Comparison of ENCODE assay signal across 12 mouse cellular contexts in genomic region chr9:40964418-40964714, GRCm38 (mm10). TPM values are rescaled to one million over a fixed set of nuclear protein-coding genes. Genes with fewer than 3 reads are reported as not detected.
DNase-seq lines count a peak whose midpoint lies in the region; ATAC-seq lines count a peak whose summit lies in the region.
"Had no signal": no experiment of that assay in that cellular context is flagged by ENCODE, and none has a peak within 500 bp of the region (broad histone marks: within the 10 kb centered on the region; RNA-seq: fewer than 3 reads in every experiment).

No protein-coding gene starts in this region.

- 16% methylated on average over 7 of the region's 7 CpGs for WGBS in kidney, embryonic 14.5 days
- WGBS in embryonic facial prominence, embryonic 13.5 days = 14% methylated on average over 7 of the region's 7 CpGs
- 31% methylated on average over 7 of the region's 7 CpGs for WGBS in intestine, embryonic 15.5 days
- WGBS in neural tube, embryonic 12.5 days = 19% methylated on average over 7 of the region's 7 CpGs

- DNase-seq in kidney, adult 18-20 months = no peak
- no peak for DNase-seq in thymus, postnatal 10 days (ENCODE audit: low spot score in 2 of 2)
- DNase-seq in adrenal gland, postnatal 25 days = no peak
- no peak for DNase-seq in layer of hippocampus, adult 9-10 months (ENCODE audit: low spot score)
- DNase-seq: gastrocnemius, adult 2 months; lung, postnatal 14 days; right cerebral cortex, adult 18-20 months had no signal

- H3K4me3 ChIP-seq in kidney, embryonic 14.5 days (ENCODE audit: low read length) = peak overlapping the region; percentile 40
- peak overlapping the region; percentile 48 for H3K4me3 ChIP-seq in embryonic facial prominence, embryonic 13.5 days
- H3K4me3 ChIP-seq in intestine, embryonic 15.5 days (replicated peaks) = no peak overlapping the region
- H3K4me3 ChIP-seq in neural tube, embryonic 12.5 days = peak overlapping the region; percentile 51

- no peak overlapping the region for H3K27ac ChIP-seq in kidney, embryonic 14.5 days (ENCODE audit: low read depth, low read length)
- no peak overlapping the region for H3K27ac ChIP-seq in embryonic facial prominence, embryonic 13.5 days
- H3K27ac ChIP-seq in intestine, embryonic 15.5 days = no peak overlapping the region
- H3K27ac ChIP-seq in neural tube, embryonic 12.5 days = no peak overlapping the region
- H3K27ac ChIP-seq: gastrocnemius, adult 2 months had no signal

- H3K4me1 ChIP-seq in kidney, embryonic 14.5 days (ENCODE audit: control insufficient read depth, insufficient read depth, low read length) = 0 out of 2 replicates have a peak, but pooled peaks cover 4% of the 10 kb centered on the region
- H3K4me1 ChIP-seq in embryonic facial prominence, embryonic 13.5 days = peaks cover 12% of the 10 kb centered on the region
- H3K4me1 ChIP-seq in intestine, embryonic 15.5 days (replicated peaks) = peaks cover 9% of the 10 kb centered on the region
- H3K4me1 ChIP-seq in neural tube, embryonic 12.5 days = peaks cover 10% of the 10 kb centered on the region

- peaks cover 31% of the 10 kb centered on the region for H3K27me3 ChIP-seq in kidney, embryonic 14.5 days (ENCODE audit: control insufficient read depth, insufficient read depth, low read length)
- peaks cover 50% of the 10 kb centered on the region for H3K27me3 ChIP-seq in embryonic facial prominence, embryonic 13.5 days
- peaks cover 24% of the 10 kb centered on the region for H3K27me3 ChIP-seq in intestine, embryonic 15.5 days (replicated peaks)
- peaks cover 38% of the 10 kb centered on the region for H3K27me3 ChIP-seq in neural tube, embryonic 12.5 days (replicated peaks)

- H3K4me2 ChIP-seq in kidney, embryonic 14.5 days (replicated peaks; ENCODE audit: low read depth, low read length) = peak overlapping the region; percentile 86
- H3K4me2 ChIP-seq in embryonic facial prominence, embryonic 13.5 days = peak overlapping the region; percentile 94
- H3K4me2 ChIP-seq in intestine, embryonic 15.5 days (replicated peaks) = peak overlapping the region; percentile 79
- H3K4me2 ChIP-seq in neural tube, embryonic 12.5 days (replicated peaks) = peak overlapping the region; percentile 97

- H3K36me3 ChIP-seq in kidney, embryonic 14.5 days (ENCODE audit: control insufficient read depth, insufficient read depth, low read length) = no peaks in the 10 kb centered on the region
- no peaks in the 10 kb centered on the region for H3K36me3 ChIP-seq in embryonic facial prominence, embryonic 13.5 days
- H3K36me3 ChIP-seq in intestine, embryonic 15.5 days = no peaks in the 10 kb centered on the region
- H3K36me3 ChIP-seq in neural tube, embryonic 12.5 days = no peaks in the 10 kb centered on the region
- H3K36me3 ChIP-seq: G1E had no signal

- H3K9ac ChIP-seq in kidney, embryonic 14.5 days (ENCODE audit: low read depth, low read length) = peak overlapping the region; percentile 55; the same call in 1 of the 2 replicates
- H3K9ac ChIP-seq in embryonic facial prominence, embryonic 13.5 days = no peak overlapping the region
- H3K9ac ChIP-seq in intestine, embryonic 15.5 days = no peak overlapping the region
- H3K9ac ChIP-seq in neural tube, embryonic 12.5 days = no peak overlapping the region

- no peaks in the 10 kb centered on the region for H3K9me3 ChIP-seq in kidney, embryonic 14.5 days (ENCODE audit: control insufficient read depth, low read length)
- H3K9me3 ChIP-seq in embryonic facial prominence, embryonic 13.5 days = no peaks in the 10 kb centered on the region
- no peaks in the 10 kb centered on the region for H3K9me3 ChIP-seq in intestine, embryonic 15.5 days
- H3K9me3 ChIP-seq in neural tube, embryonic 12.5 days = no peaks in the 10 kb centered on the region
- H3K9me3 ChIP-seq: G1E had no signal

- no peak for ATAC-seq in kidney, embryonic 14.5 days (ENCODE audit: low FRiP score, low TSS enrichment)
- no peak for ATAC-seq in embryonic facial prominence, embryonic 13.5 days (ENCODE audit: insufficient number of reproducible peaks, insufficient read depth, low FRiP score, low TSS enrichment, low read depth)
- no peak for ATAC-seq in intestine, embryonic 15.5 days
- ATAC-seq in neural tube, embryonic 12.5 days (ENCODE audit: low FRiP score, low read depth) = no peak

RNA-seq across cellular contexts. Expression of gene Jhy, which starts 0.4 kb away (rescaled TPM):
- polyA plus RNA-seq in kidney, embryonic 14.5 days (2014; fragmentation: Nextera tagmentation; extraction: Ambion mirVana) = 0.34 and 0.60 TPM in 2 replicates
- polyA plus RNA-seq in embryonic facial prominence, embryonic 13.5 days (2015; fragmentation: Nextera tagmentation; extraction: Ambion mirVana) = 0.14 TPM in 1 of 2 replicates, not detected in the other
- polyA plus RNA-seq in intestine, embryonic 15.5 days (2015; fragmentation: Nextera tagmentation; extraction: Ambion mirVana) = 0.08 TPM in 1 of 2 replicates, not detected in the other
- polyA plus RNA-seq in neural tube, embryonic 12.5 days (2016; fragmentation: Nextera tagmentation; extraction: Ambion mirVana) = 0.98 and 1.1 TPM in 2 replicates
- total RNA-seq in adrenal gland, postnatal 25 days (2021) = 0.18 TPM in 1 of 2 replicates, not detected in the other
- total RNA-seq: gastrocnemius, adult 2 months had no signal
- polyA plus RNA-seq: G1E had no signal

RNA-seq across cellular contexts. Expression of gene Crtam, which starts 40.1 kb away (rescaled TPM):
- 0.15 and 0.17 TPM in 2 replicates for polyA plus RNA-seq in kidney, embryonic 14.5 days (2014; fragmentation: Nextera tagmentation; extraction: Ambion mirVana)
- polyA plus RNA-seq in embryonic facial prominence, embryonic 13.5 days (2015; fragmentation: Nextera tagmentation; extraction: Ambion mirVana) = 0.17 and 0.45 TPM in 2 replicates
- polyA plus RNA-seq in intestine, embryonic 15.5 days (2015; fragmentation: Nextera tagmentation; extraction: Ambion mirVana) = 0.11 and 0.31 TPM in 2 replicates
- polyA plus RNA-seq in neural tube, embryonic 12.5 days (2016; fragmentation: Nextera tagmentation; extraction: Ambion mirVana) = 0.18 TPM in 1 of 2 replicates, not detected in the other
- total RNA-seq in adrenal gland, postnatal 25 days (2021) = 0.15 TPM in 1 of 2 replicates, not detected in the other
- total RNA-seq: gastrocnemius, adult 2 months had no signal
- polyA plus RNA-seq: G1E had no signal
